Mouse (Mus musculus): ENCODE results near the gene Ppp2r5d.

The Ppp2r5d gene

GRCm38 (mm10) chr17:46680760-46681373, 24.0 kb downstream of the Ppp2r5d start, which contains the start of gene Klhdc3:
Klhdc3 (minus strand) TSS chr17:46680914.
- DNase-seq (ENCODE audit: low spot score) = peak; percentile 99

GRCm38 (mm10) chr17:46679843-46680759, 24.8 kb downstream of the Ppp2r5d start:
- DNase-seq (ENCODE audit: low spot score) = peak; percentile 50

- no peak for DNase-seq (ENCODE audit: low spot score)
These were observed 26.0 kb downstream of the Ppp2r5d start for GRCm38 (mm10) chr17:46678911-46679310.

GRCm38 (mm10) chr17:46678416-46678815, 26.5 kb downstream of the Ppp2r5d start, which contains the start of gene Mea1:
Mea1 (plus strand) TSS chr17:46678793.
- DNase-seq (ENCODE audit: low spot score) = no peak

GRCm38 (mm10) chr17:46674530-46675283, 30.2 kb downstream of the Ppp2r5d start:
- no peak for DNase-seq (ENCODE audit: low spot score)

GRCm38 (mm10) chr17:46673850-46674529, 30.9 kb downstream of the Ppp2r5d start, which contains the start of gene Rrp36:
Rrp36 (minus strand) TSS chr17:46674352.
- DNase-seq (ENCODE audit: low spot score) = peak; percentile 92

GRCm38 (mm10) chr17:46669911-46670310, 35.0 kb downstream of the Ppp2r5d start:
- DNase-seq (ENCODE audit: low spot score) = no peak

- no peak for DNase-seq (ENCODE audit: low spot score)
These were observed 37.2 kb downstream of the Ppp2r5d start for GRCm38 (mm10) chr17:46667712-46668111.

GRCm38 (mm10) chr17:46662730-46663129, 42.2 kb downstream of the Ppp2r5d start:
- DNase-seq (ENCODE audit: low spot score) = no peak

- DNase-seq (ENCODE audit: low spot score) = no peak
These were observed 42.9 kb downstream of the Ppp2r5d start for GRCm38 (mm10) chr17:46661981-46662380.

- no peak for DNase-seq (ENCODE audit: low spot score)
These were observed 43.6 kb downstream of the Ppp2r5d start for GRCm38 (mm10) chr17:46661351-46661750.

GRCm38 (mm10) chr17:46656054-46656453, 48.9 kb downstream of the Ppp2r5d start:
- DNase-seq (ENCODE audit: low spot score) = no peak

- DNase-seq (ENCODE audit: low spot score) = no peak
These were observed 53.0 kb downstream of the Ppp2r5d start for GRCm38 (mm10) chr17:46651755-46652547.

- no peak for DNase-seq (ENCODE audit: low spot score)
These were observed 53.6 kb downstream of the Ppp2r5d start for GRCm38 (mm10) chr17:46651292-46651691.

GRCm38 (mm10) chr17:46650232-46651031, 54.5 kb downstream of the Ppp2r5d start, which contains the start of gene Cul7:
Cul7 (plus strand) TSS chr17:46650337.
- DNase-seq (ENCODE audit: low spot score) = peak; percentile 93

- DNase-seq (ENCODE audit: low spot score) = no peak
These were observed 55.1 kb downstream of the Ppp2r5d start for GRCm38 (mm10) chr17:46649811-46650210.

GRCm38 (mm10) chr17:46648436-46648835, 56.5 kb downstream of the Ppp2r5d start:
- no peak for DNase-seq (ENCODE audit: low spot score)

- no peak for DNase-seq (ENCODE audit: low spot score)
These were observed 57.6 kb downstream of the Ppp2r5d start for GRCm38 (mm10) chr17:46647279-46647678.

GRCm38 (mm10) chr17:46646322-46646662, 58.6 kb downstream of the Ppp2r5d start:
- DNase-seq (ENCODE audit: low spot score) = no peak
